ENCODE assay signal across 10 mouse cellular contexts in the genomic region with DNA sequence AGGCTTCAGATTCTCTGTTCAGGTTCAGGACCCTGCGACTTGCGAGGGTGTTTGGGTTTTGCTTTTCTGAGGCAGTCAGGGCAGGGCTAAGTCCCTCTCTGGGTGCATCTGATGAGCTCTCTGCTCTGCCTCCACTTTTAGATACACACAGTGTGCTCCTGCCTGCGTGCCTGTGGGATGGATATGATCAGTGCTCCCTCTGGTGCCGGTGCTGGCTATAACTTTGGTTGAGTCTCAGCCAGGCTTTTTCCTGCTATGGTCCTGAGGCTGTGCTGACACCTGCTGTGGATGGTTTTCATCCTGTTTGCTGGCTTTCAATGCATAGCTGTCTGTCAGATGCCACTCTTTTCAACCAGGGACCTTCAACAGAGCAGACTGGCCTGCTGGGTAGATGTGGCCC.
DNase-seq lines count a peak whose midpoint lies in the region; ATAC-seq and TF ChIP-seq lines count a peak whose summit lies in the region.
"Had no signal": no experiment of that assay in that cellular context is flagged by ENCODE, and none has a peak within 500 bp of the region (broad histone marks: within the 10 kb centered on the region; RNA-seq: fewer than 3 reads in every experiment).

No protein-coding gene starts in this region.

- H3K36me3 ChIP-seq in MEL (ENCODE audit: control insufficient read depth in 1 of 2, insufficient read depth in 2 of 2, low read length in 2 of 2): no peaks in the 10 kb centered on the region
- H3K36me3 ChIP-seq: embryonic facial prominence, embryonic 10.5 days had no signal

- H3K79me2 ChIP-seq in MEL (ENCODE audit: control insufficient read depth, insufficient read depth, low read length, poor library complexity): no peaks in the 10 kb centered on the region

- H3K9me3 ChIP-seq in MEL (replicated peaks; ENCODE audit: insufficient read depth, low read length): no peaks in the 10 kb centered on the region
- H3K9me3 ChIP-seq: embryonic facial prominence, embryonic 10.5 days; limb, embryonic 12.5 days had no signal

- intact Hi-C loops in left cerebral cortex, postnatal 4 days (cut with DNase I): loop anchor here (10.0 kb wide), 1 partner anchor 241 kb away; no protein-coding TSS in a partner anchor

- no peaks in the 10 kb centered on the region for H3K27me3 ChIP-seq in MEL (ENCODE audit: control insufficient read depth in 1 of 2, insufficient read depth in 2 of 2, low read length in 2 of 2)
- H3K27me3 ChIP-seq: limb, embryonic 12.5 days had no signal

- TF ChIP-seq CTCF in MEL (IDR thresholded peaks at IDR 0.05 in 2 of 3, conservative IDR thresholded peaks at IDR 0.05 in 1 of 3; ENCODE audit: control insufficient read depth in 1 of 3, insufficient read depth in 1 of 3, low read depth in 2 of 3, low read length in 3 of 3, poor library complexity in 1 of 3, severe bottlenecking in 1 of 3): peak in 2 of 3 experiments; percentile 9 to 35; a peak in 2 of 6 replicates

- no peak overlapping the region for H3K9ac ChIP-seq in MEL (ENCODE audit: control insufficient read depth, low read depth, low read length, poor library complexity, severe bottlenecking)
- H3K9ac ChIP-seq: limb, embryonic 12.5 days had no signal

- TF ChIP-seq RAD21 in MEL (IDR thresholded peaks at IDR 0.05; ENCODE audit: low read depth, low read length): no peak; the same call in 1 of the 2 replicates

- ATAC-seq in frontal cortex, adult (ENCODE audit: low TSS enrichment): peak; percentile 70
- ATAC-seq in erythroblast, adult 5-6 weeks (replicated peaks; ENCODE audit: low FRiP score, poor library complexity, severe bottlenecking): 0 out of 2 replicates have a peak, but pooled peaks have one; percentile 31

- DNase-seq in frontal cortex, postnatal 25 days (ENCODE audit: low spot score in 2 of 2): no peak
- DNase-seq in left cerebral cortex, postnatal 4 days: peak; percentile 27
- no peak for DNase-seq in left cerebral cortex, adult 11 months (ENCODE audit: low spot score)
- DNase-seq in MEL (ENCODE audit: low read depth, low spot score): no peak
- DNase-seq in neural tube, embryonic 10.5 days (ENCODE audit: extremely low spot score, low spot score): no peak
- no peak for DNase-seq in adrenal gland, postnatal 4 days (ENCODE audit: low spot score in 2 of 2)

- no peaks in the 10 kb centered on the region; a peak in 1 of 4 replicates for H3K4me1 ChIP-seq in MEL (ENCODE audit: control insufficient read depth in 1 of 2, insufficient read depth in 2 of 2, low read length in 2 of 2)
- H3K4me1 ChIP-seq: limb, embryonic 12.5 days had no signal

- TF ChIP-seq POLR2A in MEL (IDR thresholded peaks at IDR 0.05; ENCODE audit: control insufficient read depth in 1 of 2, insufficient read depth in 1 of 2, low read depth in 1 of 2, low read length in 2 of 2, poor library complexity in 1 of 2): no peak

- no peak for TF ChIP-seq EP300 in MEL (IDR thresholded peaks at IDR 0.05; ENCODE audit: low read depth in 1 of 2, low read length in 2 of 2)

- no peak overlapping the region for H3K27ac ChIP-seq in MEL (ENCODE audit: control insufficient read depth, low read depth, low read length)
- H3K27ac ChIP-seq: embryonic facial prominence, embryonic 10.5 days; limb, embryonic 12.5 days had no signal

- no peak overlapping the region for H3K4me3 ChIP-seq in MEL (ENCODE audit: control insufficient read depth in 1 of 2, insufficient read depth in 1 of 2, low read depth in 2 of 2, low read length in 2 of 2)
- H3K4me3 ChIP-seq: embryonic facial prominence, embryonic 10.5 days; limb, embryonic 12.5 days had no signal

TF ChIP-seq in MEL, 35 proteins besides CTCF, POLR2A, EP300 and RAD21:
- TF ChIP-seq SMC3 (IDR thresholded peaks at IDR 0.05; ENCODE audit: low read depth, low read length): peak; percentile 36
- TF ChIP-seq E2F4 (IDR thresholded peaks at IDR 0.05; ENCODE audit: borderline replicate concordance, low read depth, low read length): no peak
